Mouse (Mus musculus) limb, embryonic 12.5 days (tissue): Measurements from ENCODE around the gene Wdr90. TPM values are rescaled to one million over a fixed set of nuclear protein-coding genes. Genes with fewer than 3 reads are reported as not detected.
A peak's percentile ranks its signal among the peaks of the same experiment; 100 is the strongest.

Experiments
- ATAC-seq: fragments of 200-750 bp; cut with Nextera tagmentation; 2 replicates; pipeline ENCODE4 v1.8.0; 2017; ENCODE audit warnings: low read depth, moderate TSS enrichment; ENCODE audit not compliant: insufficient number of reproducible peaks, insufficient read depth, low FRiP score, low TSS enrichment
- H3K27ac ChIP-seq: fragments of 300-500 bp; sonication (generic); 2 replicates; pipeline ENCODE4 v1.5.1; 2016; ENCODE audit warnings: mild to moderate bottlenecking, moderate library complexity
- H3K27me3 ChIP-seq: fragments of 300-500 bp; sonication (generic); 2 replicates; pipeline ENCODE4 v1.6.1; 2016; ENCODE audit warnings: mild to moderate bottlenecking, moderate library complexity
- H3K36me3 ChIP-seq: fragments of 300-500 bp; sonication (generic); 2 replicates; pipeline ENCODE4 v1.6.1; 2016; ENCODE audit warnings: mild to moderate bottlenecking, moderate library complexity
- H3K4me1 ChIP-seq: fragments of 300-500 bp; sonication (generic); replicated peaks from 2 replicates; pipeline ENCODE4 v1.6.1; 2016
- H3K4me2 ChIP-seq: fragments of 300-500 bp; sonication (generic); 2 replicates; pipeline ENCODE4 v1.6.1; 2016; ENCODE audit warnings: mild to moderate bottlenecking, moderate library complexity
- H3K4me3 ChIP-seq: fragments of 300-500 bp; sonication (generic); replicated peaks from 2 replicates; pipeline ENCODE4 v1.5.1; 2016; ENCODE audit warnings: mild to moderate bottlenecking
- H3K9ac ChIP-seq: fragments of 300-500 bp; sonication (generic); replicated peaks from 2 replicates; pipeline ENCODE4 v1.6.1; 2016; ENCODE audit warnings: mild to moderate bottlenecking, moderate library complexity
- H3K9me3 ChIP-seq: fragments of 300-500 bp; sonication (generic); 2 replicates; pipeline ENCODE4 v1.6.1; 2016; ENCODE audit warnings: mild to moderate bottlenecking, moderate library complexity
- WGBS: fragments of 180-500 bp; shearing (Covaris S2); methylation state at CpG from one replicate; pipeline ENCODE4 v1.1.7; 2016; 5-methylcytosine and 5-hydroxymethylcytosine counted together
- polyA plus RNA-seq: library from polyadenylated mRNA; unstranded; fragments of >200 nt; fragmentation: Nextera tagmentation; extraction: Ambion mirVana; gene quantifications from 2 replicates; pipeline ENCODE4 v1.2.1, GENCODE M21; 2016

Wdr90 gene
- 37.3 and 45.5 TPM in 2 replicates for polyA plus RNA-seq

GRCm38 (mm10) chr17:25860832-25861703, at the start of gene Wdr90:
Gene Wdr90, minus strand, starts transcription at chr17:25861501.
- Histone ChIP-seq H3K4me3 (peak within 1 kb of the TSS; percentile 57), H3K9ac (peak within 1 kb of the TSS; percentile 86), H3K4me2 (peak within 1 kb of the TSS; percentile 89), H3K4me1 (peaks cover 17% of the 10 kb centered on the region), H3K27ac (peak within 1 kb of the TSS; percentile 86), H3K9me3 (no peaks in the 10 kb centered on the region), H3K27me3 (no peaks in the 10 kb centered on the region), H3K36me3 (peaks cover 4% of the 10 kb centered on the region; the same call in 1 of the 2 replicates)
- ATAC-seq, result peak; percentile 89
- WGBS, result 4% methylated on average over 65 of the region's 65 CpGs

GRCm38 (mm10) chr17:25907640-25908039, 46.3 kb upstream of the Wdr90 start:
- Histone ChIP-seq H3K4me2 (no peak overlapping the region), H3K4me3 (no peak overlapping the region), H3K27ac (no peak overlapping the region), H3K27me3 (no peaks in the 10 kb centered on the region), H3K9me3 (no peaks in the 10 kb centered on the region), H3K4me1 (no peaks in the 10 kb centered on the region), H3K9ac (no peak overlapping the region), H3K36me3 (peaks cover 22% of the 10 kb centered on the region)
- WGBS, result 87% methylated on average over 2 of the region's 2 CpGs
- no peak for ATAC-seq

GRCm38 (mm10) chr17:25903061-25903460, 41.8 kb upstream of the Wdr90 start:
- no peak overlapping the region for H3K4me2 ChIP-seq
- H3K36me3 ChIP-seq, result peaks cover 20% of the 10 kb centered on the region
- WGBS, result 90% methylated on average over 3 of the region's 3 CpGs
- H3K4me1 ChIP-seq, result no peaks in the 10 kb centered on the region
- H3K9me3 ChIP-seq, result no peaks in the 10 kb centered on the region; the same call in 1 of the 2 replicates
- H3K27me3 ChIP-seq, result no peaks in the 10 kb centered on the region
- no peak overlapping the region for H3K27ac ChIP-seq
- no peak overlapping the region for H3K9ac ChIP-seq
- no peak overlapping the region for H3K4me3 ChIP-seq
- ATAC-seq, result no peak

- no peak for ATAC-seq
- Histone ChIP-seq H3K4me3 (no peak overlapping the region), H3K9me3 (no peaks in the 10 kb centered on the region; the same call in 1 of the 2 replicates), H3K4me2 (no peak overlapping the region), H3K9ac (no peak overlapping the region), H3K27ac (no peak overlapping the region), H3K4me1 (no peaks in the 10 kb centered on the region; the same call in 1 of the 2 replicates), H3K36me3 (peaks cover 12% of the 10 kb centered on the region), H3K27me3 (no peaks in the 10 kb centered on the region)
- WGBS, result 86% methylated on average over 1 of the region's 1 CpGs
Observed at GRCm38 (mm10) chr17:25900193-25900592, 38.9 kb upstream of the Wdr90 start.

- ATAC-seq, result no peak
- Histone ChIP-seq H3K9ac (no peak overlapping the region), H3K9me3 (no peaks in the 10 kb centered on the region; the same call in 1 of the 2 replicates), H3K27ac (peak overlapping the region; percentile 25; the same call in 1 of the 2 replicates), H3K4me2 (no peak overlapping the region), H3K4me3 (no peak overlapping the region), H3K4me1 (no peaks in the 10 kb centered on the region; the same call in 1 of the 2 replicates), H3K27me3 (no peaks in the 10 kb centered on the region), H3K36me3 (peaks cover 15% of the 10 kb centered on the region)
- WGBS, result 64% methylated on average over 12 of the region's 12 CpGs
Observed at GRCm38 (mm10) chr17:25895891-25896290, 34.6 kb upstream of the Wdr90 start.

GRCm38 (mm10) chr17:25895415-25895814, 34.1 kb upstream of the Wdr90 start:
- Histone ChIP-seq H3K9me3 (no peaks in the 10 kb centered on the region; the same call in 1 of the 2 replicates), H3K36me3 (peaks cover 15% of the 10 kb centered on the region), H3K4me1 (no peaks in the 10 kb centered on the region; the same call in 1 of the 2 replicates), H3K9ac (no peak overlapping the region), H3K4me3 (no peak overlapping the region), H3K27ac (peak overlapping the region; percentile 25; the same call in 1 of the 2 replicates), H3K4me2 (no peak overlapping the region), H3K27me3 (no peaks in the 10 kb centered on the region)
- WGBS, result 39% methylated on average over 2 of the region's 2 CpGs
- ATAC-seq, result no peak

GRCm38 (mm10) chr17:25893975-25894617, 32.8 kb upstream of the Wdr90 start:
- Histone ChIP-seq H3K36me3 (peaks cover 21% of the 10 kb centered on the region), H3K9ac (no peak overlapping the region), H3K4me1 (no peaks in the 10 kb centered on the region; the same call in 1 of the 2 replicates), H3K4me3 (no peak overlapping the region), H3K27me3 (no peaks in the 10 kb centered on the region), H3K4me2 (no peak overlapping the region), H3K27ac (peak overlapping the region; percentile 45; the same call in 1 of the 2 replicates), H3K9me3 (no peaks in the 10 kb centered on the region)
- 39% methylated on average over 2 of the region's 2 CpGs for WGBS
- ATAC-seq, result 0 out of 2 replicates have a peak, but pooled peaks have one; percentile 71

GRCm38 (mm10) chr17:25888837-25889236, 27.5 kb upstream of the Wdr90 start:
- Histone ChIP-seq H3K27me3 (no peaks in the 10 kb centered on the region), H3K9me3 (no peaks in the 10 kb centered on the region), H3K4me1 (no peaks in the 10 kb centered on the region), H3K27ac (no peak overlapping the region), H3K4me3 (no peak overlapping the region), H3K4me2 (no peak overlapping the region), H3K36me3 (peaks cover 53% of the 10 kb centered on the region), H3K9ac (no peak overlapping the region)
- no peak for ATAC-seq
- WGBS, result 87% methylated on average over 3 of the region's 3 CpGs

GRCm38 (mm10) chr17:25887467-25887866, 26.2 kb upstream of the Wdr90 start:
- 90% methylated on average over 10 of the region's 10 CpGs for WGBS
- H3K36me3 ChIP-seq, result peaks cover 66% of the 10 kb centered on the region
- no peak overlapping the region for H3K4me3 ChIP-seq
- H3K4me1 ChIP-seq, result peaks cover under 1% of the 10 kb centered on the region; the same call in 1 of the 2 replicates
- no peak overlapping the region for H3K9ac ChIP-seq
- no peaks in the 10 kb centered on the region for H3K9me3 ChIP-seq
- no peak overlapping the region for H3K4me2 ChIP-seq
- no peak overlapping the region for H3K27ac ChIP-seq
- no peaks in the 10 kb centered on the region for H3K27me3 ChIP-seq
- no peak for ATAC-seq

- ATAC-seq, result no peak
- H3K27ac ChIP-seq, result no peak overlapping the region
- H3K4me3 ChIP-seq, result no peak overlapping the region
- H3K36me3 ChIP-seq, result peaks cover 73% of the 10 kb centered on the region
- peaks cover 6% of the 10 kb centered on the region for H3K4me1 ChIP-seq
- no peaks in the 10 kb centered on the region for H3K9me3 ChIP-seq
- H3K9ac ChIP-seq, result no peak overlapping the region
- no peaks in the 10 kb centered on the region for H3K27me3 ChIP-seq
- H3K4me2 ChIP-seq, result no peak overlapping the region
Observed at GRCm38 (mm10) chr17:25886806-25887205, 25.5 kb upstream of the Wdr90 start.

GRCm38 (mm10) chr17:25885636-25886035, 24.3 kb upstream of the Wdr90 start:
- Histone ChIP-seq H3K4me2 (no peak overlapping the region), H3K27ac (no peak overlapping the region), H3K4me3 (no peak overlapping the region), H3K9ac (no peak overlapping the region), H3K9me3 (no peaks in the 10 kb centered on the region), H3K4me1 (peaks cover 17% of the 10 kb centered on the region), H3K36me3 (peaks cover 69% of the 10 kb centered on the region), H3K27me3 (no peaks in the 10 kb centered on the region)
- 64% methylated on average over 4 of the region's 4 CpGs for WGBS
- ATAC-seq, result no peak
